Mouse (Mus musculus): ENCODE data around the gene Traip.

Gene Traip

DNA sequence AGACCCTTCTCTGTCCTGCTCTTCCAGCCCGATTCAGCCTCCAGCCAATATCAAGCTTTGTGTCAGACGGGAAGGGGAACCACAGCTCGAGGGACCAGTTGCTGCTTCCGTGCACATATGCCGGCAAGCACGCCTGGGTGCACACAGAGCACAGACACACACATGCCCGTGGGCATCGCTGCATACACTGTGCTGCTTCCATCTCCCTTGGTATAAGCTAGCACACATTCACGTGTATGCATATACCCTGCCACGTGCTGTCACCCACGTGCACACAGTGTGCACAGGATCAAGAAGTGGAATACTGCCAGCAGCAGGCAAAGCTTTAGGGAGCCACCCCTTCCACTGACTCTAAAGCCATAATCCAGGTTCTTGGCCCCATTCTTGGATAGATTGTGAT, 15.8 kb upstream of the Traip start:
- no peak for DNase-seq (ENCODE audit: low spot score)

- DNase-seq (ENCODE audit: low spot score), result no peak
Measured at GRCm38 (mm10) chr9:107935374-107935773, 14.6 kb upstream of the Traip start, which contains the start of gene Camkv. TSS of gene Camkv (plus strand) at chr9:107935674.

GRCm38 (mm10) chr9:107935790-107936214, 14.1 kb upstream of the Traip start:
- DNase-seq (ENCODE audit: low spot score), result no peak

- DNase-seq (ENCODE audit: low spot score), result no peak
Measured at GRCm38 (mm10) chr9:107936215-107936822, 13.6 kb upstream of the Traip start.

GRCm38 (mm10) chr9:107936831-107937230, 13.1 kb upstream of the Traip start:
- no peak for DNase-seq (ENCODE audit: low spot score)

- no peak for DNase-seq (ENCODE audit: low spot score)
Measured at GRCm38 (mm10) chr9:107947241-107948194, 2.4 kb upstream of the Traip start.

DNA sequence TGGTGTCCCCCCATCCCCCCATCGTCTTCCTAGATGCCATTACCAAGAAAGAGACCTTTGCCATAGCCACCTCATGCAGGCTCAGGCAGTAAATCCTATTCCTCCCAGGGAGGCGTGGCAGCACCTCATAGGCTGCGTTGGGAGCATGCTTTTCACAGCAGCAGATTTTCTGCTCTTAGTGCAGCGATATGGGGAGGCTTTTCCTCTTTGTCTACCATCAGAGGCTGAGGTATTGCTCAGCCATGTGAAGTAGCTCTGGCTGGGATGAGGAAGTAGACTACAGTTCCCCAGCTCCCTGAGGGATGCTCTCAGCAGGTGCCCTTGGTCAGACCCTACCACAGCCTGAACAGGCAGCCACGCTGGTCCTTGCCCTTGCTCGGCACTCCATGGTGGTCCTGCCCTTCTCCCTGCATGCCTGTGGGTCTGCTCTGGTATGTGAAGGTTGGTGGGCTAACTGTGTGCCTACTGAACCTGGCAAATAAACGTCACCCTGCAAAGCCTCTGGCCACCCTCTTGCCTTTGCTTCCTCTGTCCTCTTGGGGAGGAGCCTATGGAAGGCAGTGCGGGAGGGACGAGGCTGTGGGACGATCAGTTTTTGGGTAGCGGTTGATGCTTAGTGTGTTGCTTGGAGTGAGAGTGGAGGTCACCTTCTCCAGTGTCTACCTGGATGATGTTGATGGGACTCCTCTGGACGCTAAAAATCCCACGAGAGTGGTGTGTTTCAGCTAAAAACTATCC, 583 bp upstream of the Traip start:
- no peak for DNase-seq (ENCODE audit: low spot score)

GRCm38 (mm10) chr9:107950460-107951355, 772 bp downstream of the Traip start:
- DNase-seq (ENCODE audit: low spot score), result peak; percentile 88

DNA sequence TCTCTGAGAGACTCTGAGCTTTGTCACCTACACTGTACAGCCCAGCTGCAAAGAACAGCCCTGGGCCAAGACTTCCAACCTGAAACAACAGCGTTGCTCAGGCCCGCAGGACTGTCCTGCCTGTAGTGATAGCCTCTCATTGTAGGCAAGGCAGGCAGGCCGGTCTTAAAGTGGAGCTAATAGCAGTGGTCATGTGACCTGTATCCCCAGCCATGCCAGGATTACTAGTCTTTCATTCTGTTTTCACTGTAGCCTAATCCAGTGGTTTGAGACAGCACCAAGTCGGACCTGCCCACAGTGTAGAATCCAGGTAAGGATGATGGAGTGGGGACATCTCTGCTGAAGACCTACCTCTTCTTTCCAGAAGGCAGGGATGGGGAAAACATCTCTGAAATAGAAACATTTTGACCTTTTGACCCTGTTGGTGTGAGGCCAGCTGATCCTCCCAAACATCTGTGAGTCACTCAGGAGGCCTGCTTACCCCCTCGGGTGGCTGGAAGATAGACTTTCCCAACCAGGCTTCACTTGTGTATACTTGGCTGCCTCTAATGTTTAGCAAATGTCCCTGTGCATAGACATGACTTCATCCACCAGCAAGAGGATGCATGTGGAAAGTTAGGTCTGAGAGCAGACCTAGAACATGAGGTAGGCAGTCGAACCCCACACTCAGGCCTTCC, 5.8 kb downstream of the Traip start:
- DNase-seq (ENCODE audit: low spot score), result no peak

DNA sequence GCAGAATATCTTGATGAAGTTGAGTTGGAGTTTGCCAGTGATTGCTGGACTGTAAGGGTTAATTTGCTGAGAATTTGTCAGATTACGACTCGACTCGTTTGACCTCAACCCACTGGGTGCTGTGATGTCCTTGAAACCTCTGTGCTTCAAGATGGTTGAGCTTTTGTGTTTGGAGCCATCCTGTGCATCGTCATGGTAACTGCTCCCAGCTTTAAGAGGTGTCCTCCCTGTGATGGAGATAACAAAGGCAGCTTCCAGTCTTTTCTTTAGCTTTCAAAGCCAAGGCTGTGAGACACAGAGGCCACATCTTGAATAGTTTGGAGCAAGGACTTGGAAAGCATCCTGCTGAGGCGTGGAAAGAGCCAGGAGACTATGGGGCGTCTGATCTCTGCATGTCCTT, 7.2 kb downstream of the Traip start:
- DNase-seq (ENCODE audit: low spot score), result no peak

DNA sequence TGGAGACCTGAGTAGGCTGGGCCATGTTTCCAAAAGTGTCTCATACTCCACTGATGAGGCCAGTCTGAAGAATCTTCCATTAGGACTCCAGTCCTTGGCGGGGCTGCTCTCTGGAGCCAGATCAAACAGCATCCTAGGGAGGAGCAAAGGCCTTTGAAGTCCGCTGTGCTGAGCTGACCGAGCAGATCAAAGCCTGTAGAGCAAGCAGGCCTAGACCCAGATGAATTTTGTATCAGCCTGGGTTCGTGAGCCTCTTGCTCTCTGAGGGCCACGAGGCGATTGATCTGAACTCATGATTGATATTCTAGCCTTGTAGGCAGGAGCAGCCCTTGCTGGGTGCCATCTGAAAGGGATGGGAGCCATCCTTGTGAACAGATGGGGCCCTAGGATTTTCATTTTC, 10.0 kb downstream of the Traip start:
- DNase-seq (ENCODE audit: low spot score), result no peak

DNA sequence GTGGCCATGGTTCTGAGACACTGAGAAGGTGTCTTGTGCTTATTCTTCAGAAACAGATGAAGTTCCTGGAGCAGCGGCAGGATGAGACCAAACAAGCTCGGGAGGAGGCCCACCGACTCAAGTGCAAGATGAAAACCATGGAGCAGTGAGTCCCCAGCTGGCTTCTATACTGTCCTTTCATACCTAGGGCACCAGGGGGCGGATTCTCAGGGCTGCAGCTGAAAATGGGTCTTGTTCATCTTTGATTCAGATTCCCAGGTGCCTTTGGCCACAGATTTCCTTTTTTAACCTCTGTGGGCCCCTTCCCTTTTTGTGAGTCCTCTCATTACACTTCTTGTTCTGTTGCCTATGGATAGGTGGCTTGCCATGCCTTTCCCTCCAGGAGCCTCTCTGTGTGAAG, 11.0 kb downstream of the Traip start:
- no peak for DNase-seq (ENCODE audit: low spot score)

DNA sequence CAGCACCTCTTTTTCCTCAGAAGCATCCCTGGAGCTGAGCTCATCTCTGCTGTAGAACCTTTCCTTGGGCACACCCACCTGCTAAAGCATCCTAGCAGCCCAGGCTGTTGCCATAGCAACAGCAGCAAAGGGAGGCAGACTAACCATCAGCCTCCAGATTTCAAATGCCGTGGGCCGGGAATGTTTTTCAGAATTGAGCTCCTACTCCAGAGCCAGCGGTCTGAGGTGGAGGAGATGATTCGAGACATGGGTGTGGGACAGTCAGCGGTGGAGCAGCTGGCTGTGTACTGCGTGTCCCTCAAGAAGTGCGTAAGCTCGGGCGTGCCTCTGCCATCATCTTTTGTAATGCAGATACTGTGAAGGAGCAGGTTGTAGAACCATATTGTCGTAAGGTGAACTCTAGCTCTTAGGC, 11.4 kb downstream of the Traip start:
- DNase-seq (ENCODE audit: low spot score), result no peak

DNA sequence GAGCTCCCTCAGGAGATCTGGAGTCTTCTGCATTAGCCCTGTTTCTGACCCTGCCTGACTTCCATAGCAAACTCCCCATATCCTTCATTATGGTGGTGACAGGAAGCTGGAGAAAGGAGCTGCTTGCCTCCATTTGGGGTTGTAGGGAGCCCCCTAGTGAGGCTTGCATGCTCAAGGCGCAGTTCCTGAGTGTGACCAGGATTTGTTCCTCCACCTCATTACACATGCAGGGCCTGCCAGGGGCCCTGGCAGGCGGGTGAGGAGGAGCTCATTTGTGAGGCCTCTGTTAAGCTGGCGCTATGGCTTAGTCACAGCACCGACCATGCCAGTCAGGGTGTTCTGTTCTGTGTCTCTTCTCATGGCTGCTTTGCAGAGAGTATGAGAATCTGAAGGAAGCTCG, 11.9 kb downstream of the Traip start:
- no peak for DNase-seq (ENCODE audit: low spot score)

DNA sequence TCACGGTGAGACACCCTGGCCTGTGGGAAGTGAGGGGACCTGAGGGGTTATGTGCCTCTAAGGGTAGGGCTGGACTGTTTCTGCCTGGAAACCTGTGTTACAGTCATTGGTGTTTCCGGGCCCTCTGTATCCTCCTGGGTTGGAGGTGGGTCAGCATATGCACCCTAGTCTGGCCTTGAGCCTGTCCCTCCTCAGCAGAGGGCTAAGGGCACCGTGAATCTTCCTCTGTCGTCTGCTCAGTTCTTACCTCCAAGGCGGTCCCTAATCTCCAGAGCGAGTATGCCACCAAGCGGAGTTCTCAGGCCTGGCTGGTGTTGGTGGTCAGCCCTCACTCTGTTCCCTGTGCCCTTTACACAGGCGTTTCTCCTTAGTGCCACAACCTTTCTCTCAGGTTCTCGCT, 13.0 kb downstream of the Traip start:
- no peak for DNase-seq (ENCODE audit: low spot score)

DNA sequence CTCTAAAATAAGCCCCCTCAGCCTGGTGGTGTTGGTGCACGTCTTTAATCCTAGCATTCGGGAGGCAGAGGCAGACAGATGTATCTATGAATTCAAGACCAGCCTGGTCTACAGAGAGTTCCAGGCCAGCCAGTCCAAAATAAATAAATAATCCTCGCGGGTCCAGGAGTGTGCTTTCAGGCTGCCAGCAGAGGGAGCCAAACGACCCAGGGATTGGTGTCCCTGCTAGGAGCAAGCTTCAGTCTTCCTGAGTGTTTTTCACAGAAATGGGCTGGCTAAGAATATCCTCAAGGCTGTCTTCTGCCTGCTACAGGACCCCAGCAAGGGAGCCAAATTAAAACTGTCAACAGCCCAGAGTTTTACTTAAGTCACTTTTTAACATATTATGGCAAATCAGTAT, 13.8 kb downstream of the Traip start:
- DNase-seq (ENCODE audit: low spot score), result peak; percentile 80

DNA sequence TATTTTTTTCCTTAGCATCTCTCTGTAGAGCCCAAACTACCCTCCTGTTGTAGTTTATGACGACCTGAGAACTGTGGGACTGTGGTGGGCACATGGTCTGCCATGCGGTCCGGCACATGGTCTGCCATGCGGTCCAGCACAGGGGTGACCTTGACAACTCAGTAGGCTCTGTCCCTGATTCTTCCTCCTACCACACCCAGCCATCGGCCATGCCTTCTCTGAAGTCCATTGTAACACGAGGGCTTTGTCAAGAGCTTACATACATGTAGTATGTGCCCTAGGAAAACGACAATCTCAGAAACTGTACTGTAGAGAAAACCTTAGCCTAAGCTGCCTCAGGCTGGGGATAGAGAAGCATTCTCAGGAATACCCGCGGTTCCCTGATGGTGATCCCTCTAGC, 14.7 kb downstream of the Traip start:
- DNase-seq (ENCODE audit: low spot score), result no peak

DNA sequence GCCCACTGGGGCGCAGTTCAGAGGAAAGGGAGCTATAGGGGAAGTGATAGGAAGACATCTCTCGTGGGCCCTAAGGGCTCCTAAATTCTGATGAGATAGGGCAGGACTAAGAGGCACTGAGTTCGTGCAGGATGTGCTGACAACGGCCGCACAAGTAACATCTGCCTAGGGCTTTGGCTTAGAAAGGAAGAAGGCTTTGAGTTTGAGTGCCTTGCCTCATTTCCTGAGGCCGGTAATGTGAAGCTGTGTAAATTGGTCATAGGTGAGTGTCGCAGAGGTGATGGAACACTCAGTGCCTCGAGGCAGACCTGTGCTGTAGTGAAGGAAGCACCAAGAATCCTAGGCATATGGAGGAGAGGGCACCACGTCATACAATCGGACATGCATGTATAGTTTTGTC, 16.7 kb downstream of the Traip start:
- DNase-seq (ENCODE audit: low spot score), result no peak

GRCm38 (mm10) chr9:107967437-107967836, 17.5 kb downstream of the Traip start:
- no peak for DNase-seq (ENCODE audit: low spot score)

GRCm38 (mm10) chr9:107968531-107968930, 18.6 kb downstream of the Traip start:
- no peak for DNase-seq (ENCODE audit: low spot score)

GRCm38 (mm10) chr9:107970311-107970710, 20.4 kb downstream of the Traip start:
- no peak for DNase-seq (ENCODE audit: low spot score)

Measured in ovary, postnatal 36 days (tissue).